Mouse (Mus musculus) ES-Bruce4 (cell line): ENCODE measurements around the gene Slc4a8.

Experiments
- CTCF ChIP-seq: IDR thresholded peaks from one replicate; pipeline ENCODE4 v1.8.1; 2011; ENCODE audit warnings: low read depth, low read length
- POLR2A ChIP-seq: IDR thresholded peaks from one replicate; pipeline ENCODE4 v1.8.1; 2011; ENCODE audit warnings: low read length; ENCODE audit not compliant: insufficient read depth

DNA sequence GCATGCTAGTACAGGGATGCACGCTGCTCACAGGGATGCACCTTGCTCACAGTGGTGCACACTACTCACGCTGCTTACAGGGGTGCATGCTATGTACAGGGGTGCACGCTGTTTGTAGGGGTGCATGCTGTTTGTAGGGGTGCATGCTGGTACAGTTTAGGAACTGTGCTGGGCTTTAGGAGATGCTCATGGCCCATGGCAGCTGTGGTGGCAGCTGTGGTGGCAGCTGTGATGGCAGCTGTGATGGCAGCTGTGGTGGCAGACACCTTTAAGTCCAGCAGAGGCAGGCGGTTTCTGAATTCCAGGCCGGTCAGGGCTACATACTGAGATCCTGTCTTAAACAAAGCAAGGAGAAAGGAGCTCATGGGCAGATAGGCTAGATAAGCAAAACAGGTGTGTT lies 8.8 kb downstream of the Slc4a8 start:
- TF ChIP-seq CTCF (no peak), POLR2A (no peak)
